Mouse (Mus musculus): ENCODE results near the gene Morn1.

Morn1 gene

GRCm38 (mm10) chr4:155139281-155140045, 53.1 kb downstream of the Morn1 start:
- no peak for DNase-seq (ENCODE audit: low spot score in 2 of 2)

- DNase-seq (ENCODE audit: low spot score in 2 of 2) = no peak
These were observed 53.8 kb downstream of the Morn1 start for GRCm38 (mm10) chr4:155140150-155140549.

GRCm38 (mm10) chr4:155140795-155141265, 54.5 kb downstream of the Morn1 start:
- DNase-seq (ENCODE audit: low spot score in 2 of 2) = no peak

GRCm38 (mm10) chr4:155142836-155143235, 56.5 kb downstream of the Morn1 start:
- DNase-seq (ENCODE audit: low spot score in 2 of 2) = no peak

GRCm38 (mm10) chr4:155143411-155143810, 57.0 kb downstream of the Morn1 start:
- no peak for DNase-seq (ENCODE audit: low spot score in 2 of 2)

GRCm38 (mm10) chr4:155143871-155144502, 57.6 kb downstream of the Morn1 start:
- peak in 1 of 2 experiments; percentile 50 for DNase-seq (ENCODE audit: low spot score in 2 of 2)

GRCm38 (mm10) chr4:155144548-155145180, 58.3 kb downstream of the Morn1 start:
- DNase-seq (ENCODE audit: low spot score in 2 of 2) = no peak

- no peak for DNase-seq (ENCODE audit: low spot score in 2 of 2)
These were observed 59.9 kb downstream of the Morn1 start for GRCm38 (mm10) chr4:155146107-155146823.

GRCm38 (mm10) chr4:155148453-155148852, 62.1 kb downstream of the Morn1 start:
- DNase-seq (ENCODE audit: low spot score in 2 of 2) = no peak

- DNase-seq (ENCODE audit: low spot score in 2 of 2) = no peak
These were observed 62.7 kb downstream of the Morn1 start for GRCm38 (mm10) chr4:155148910-155149698.

- DNase-seq (ENCODE audit: low spot score in 2 of 2) = no peak
These were observed 63.5 kb downstream of the Morn1 start for GRCm38 (mm10) chr4:155149941-155150275.

- peak in 1 of 2 experiments; percentile 48 for DNase-seq (ENCODE audit: low spot score in 2 of 2)
These were observed 64.1 kb downstream of the Morn1 start for GRCm38 (mm10) chr4:155150276-155151113.

- DNase-seq (ENCODE audit: low spot score in 2 of 2) = no peak
These were observed 64.9 kb downstream of the Morn1 start for GRCm38 (mm10) chr4:155151221-155151788.

- DNase-seq (ENCODE audit: low spot score in 2 of 2) = no peak
These were observed 65.5 kb downstream of the Morn1 start for GRCm38 (mm10) chr4:155151845-155152244.

GRCm38 (mm10) chr4:155152476-155152875, 66.1 kb downstream of the Morn1 start:
- no peak for DNase-seq (ENCODE audit: low spot score in 2 of 2)

GRCm38 (mm10) chr4:155153389-155154072, 67.2 kb downstream of the Morn1 start:
- DNase-seq (ENCODE audit: low spot score in 2 of 2) = no peak

GRCm38 (mm10) chr4:155154986-155155385, 68.6 kb downstream of the Morn1 start:
- no peak for DNase-seq (ENCODE audit: low spot score in 2 of 2)

- no peak for DNase-seq (ENCODE audit: low spot score in 2 of 2)
These were observed 70.4 kb downstream of the Morn1 start for GRCm38 (mm10) chr4:155156734-155157133.

GRCm38 (mm10) chr4:155157871-155158542, 71.6 kb downstream of the Morn1 start:
- no peak for DNase-seq (ENCODE audit: low spot score in 2 of 2)
